Mouse (Mus musculus) ES-E14 (cell line): Measurements from ENCODE around the gene Dhrs4.

Experiments used
- CHD2 ChIP-seq: IDR thresholded peaks from 2 replicates; pipeline ENCODE4 v1.6.1; 2014; ENCODE audit warnings: mild to moderate bottlenecking, low read depth, low read length, inconsistent platforms
- ZC3H11A ChIP-seq: IDR thresholded peaks from 2 replicates; pipeline ENCODE4 v1.6.1; 2012; ENCODE audit warnings: low read depth, mild to moderate bottlenecking, inconsistent platforms, low read length, borderline replicate concordance
- ZNF384 ChIP-seq: IDR thresholded peaks from 2 replicates; pipeline ENCODE4 v1.6.1; 2012; ENCODE audit warnings: low read depth, low read length, inconsistent platforms

DNA sequence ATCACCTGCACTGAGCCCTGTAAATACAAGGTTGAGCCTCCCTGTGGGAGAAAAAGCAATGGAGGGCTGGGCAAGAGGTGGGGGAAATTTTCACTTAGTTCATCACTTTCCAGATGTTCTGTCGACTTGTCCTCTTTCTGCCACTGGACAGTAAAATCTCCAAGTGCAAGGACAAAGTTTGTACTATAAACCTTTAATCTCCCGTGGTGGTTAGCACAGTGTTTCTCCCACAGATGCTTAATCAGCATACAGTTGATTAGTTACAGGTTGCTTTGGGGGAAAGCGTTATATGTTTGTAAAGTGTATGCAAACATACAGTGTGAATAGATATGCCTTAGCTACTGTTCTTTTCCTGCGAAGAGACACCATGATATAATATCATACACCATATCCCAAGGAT, 12.1 kb upstream of the Dhrs4 start:
- TF ChIP-seq ZNF384 (no peak), ZC3H11A (no peak), CHD2 (no peak)
